Mouse (Mus musculus) forebrain, embryonic 15.5 days (tissue): Measurements from ENCODE around the gene Crb1. TPM values are rescaled to one million over a fixed set of nuclear protein-coding genes. Genes with fewer than 3 reads are reported as not detected.

Experiments used
- ATAC-seq: fragments of 200-750 bp; cut with Nextera tagmentation; replicated peaks from 2 replicates; pipeline ENCODE4 v1.8.0; 2017; ENCODE audit warnings: mild to moderate bottlenecking, moderate TSS enrichment, moderate library complexity
- H3K27ac ChIP-seq: fragments of 300-500 bp; sonication (generic); replicated peaks from 2 replicates; pipeline ENCODE4 v1.5.1; 2015; ENCODE audit warnings: mild to moderate bottlenecking, inconsistent platforms
- H3K27me3 ChIP-seq: fragments of 300-500 bp; sonication (generic); 2 replicates; pipeline ENCODE4 v1.6.1; 2015; ENCODE audit warnings: inconsistent platforms
- H3K36me3 ChIP-seq: fragments of 300-500 bp; sonication (generic); 2 replicates; pipeline ENCODE4 v1.6.1; 2015; ENCODE audit warnings: mild to moderate bottlenecking, inconsistent platforms
- H3K4me1 ChIP-seq: fragments of 300-500 bp; sonication (generic); 2 replicates; pipeline ENCODE4 v1.6.1; 2015; ENCODE audit warnings: inconsistent platforms
- H3K4me2 ChIP-seq: fragments of 300-500 bp; sonication (generic); replicated peaks from 2 replicates; pipeline ENCODE4 v1.6.1; 2015; ENCODE audit warnings: mild to moderate bottlenecking, inconsistent platforms
- H3K4me3 ChIP-seq: fragments of 300-500 bp; sonication (generic); 2 replicates; pipeline ENCODE4 v1.5.1; 2015; ENCODE audit warnings: mild to moderate bottlenecking, inconsistent platforms
- H3K9ac ChIP-seq: fragments of 300-500 bp; sonication (generic); replicated peaks from 2 replicates; pipeline ENCODE4 v1.6.1; 2015; ENCODE audit warnings: mild to moderate bottlenecking, inconsistent platforms
- H3K9me3 ChIP-seq: fragments of 300-500 bp; sonication (generic); 2 replicates; pipeline ENCODE4 v1.6.1; 2016; ENCODE audit warnings: inconsistent platforms
- WGBS: fragments of 180-500 bp; shearing (Covaris S2); methylation state at CpG from one replicate; pipeline ENCODE4 v1.1.7; 2015; ENCODE audit warnings: mixed read lengths; 5-methylcytosine and 5-hydroxymethylcytosine counted together
- polyA plus RNA-seq: library from polyadenylated mRNA; unstranded; fragments of >200 nt; fragmentation: Nextera tagmentation; extraction: Ambion mirVana; gene quantifications from 2 replicates; pipeline ENCODE4 v1.2.1, GENCODE M21; 2015

Gene Crb1
- polyA plus RNA-seq, 1 experiment from 2014 or later, result 1.6 TPM

DNA sequence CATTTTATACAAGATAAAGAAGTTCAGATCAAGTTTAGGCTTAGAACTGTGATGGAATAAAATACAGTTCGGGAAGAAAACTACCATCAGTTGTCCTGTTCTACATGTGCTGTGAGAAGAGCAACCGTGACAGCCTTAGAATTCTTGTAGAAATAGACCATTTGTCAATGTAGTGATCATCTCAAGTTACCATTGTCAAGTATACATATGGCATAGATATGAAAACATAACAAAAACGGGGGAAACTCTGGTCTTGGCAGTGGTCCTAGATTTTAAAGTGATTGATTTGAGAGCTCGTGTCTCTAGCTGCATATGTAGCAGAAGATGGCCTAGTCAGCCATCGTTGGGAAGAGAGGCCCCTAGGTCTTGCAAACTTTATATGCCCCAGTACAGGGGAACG lies 127.7 kb downstream of the Crb1 start:
- Histone ChIP-seq H3K36me3 (no peaks in the 10 kb centered on the region), H3K4me1 (no peaks in the 10 kb centered on the region), H3K9me3 (no peaks in the 10 kb centered on the region), H3K27me3 (no peaks in the 10 kb centered on the region), H3K4me3 (no peak overlapping the region), H3K9ac (no peak overlapping the region), H3K27ac (no peak overlapping the region), H3K4me2 (no peak overlapping the region)
- ATAC-seq, result no peak
- 74% methylated on average over 6 of the region's 6 CpGs for WGBS

DNA sequence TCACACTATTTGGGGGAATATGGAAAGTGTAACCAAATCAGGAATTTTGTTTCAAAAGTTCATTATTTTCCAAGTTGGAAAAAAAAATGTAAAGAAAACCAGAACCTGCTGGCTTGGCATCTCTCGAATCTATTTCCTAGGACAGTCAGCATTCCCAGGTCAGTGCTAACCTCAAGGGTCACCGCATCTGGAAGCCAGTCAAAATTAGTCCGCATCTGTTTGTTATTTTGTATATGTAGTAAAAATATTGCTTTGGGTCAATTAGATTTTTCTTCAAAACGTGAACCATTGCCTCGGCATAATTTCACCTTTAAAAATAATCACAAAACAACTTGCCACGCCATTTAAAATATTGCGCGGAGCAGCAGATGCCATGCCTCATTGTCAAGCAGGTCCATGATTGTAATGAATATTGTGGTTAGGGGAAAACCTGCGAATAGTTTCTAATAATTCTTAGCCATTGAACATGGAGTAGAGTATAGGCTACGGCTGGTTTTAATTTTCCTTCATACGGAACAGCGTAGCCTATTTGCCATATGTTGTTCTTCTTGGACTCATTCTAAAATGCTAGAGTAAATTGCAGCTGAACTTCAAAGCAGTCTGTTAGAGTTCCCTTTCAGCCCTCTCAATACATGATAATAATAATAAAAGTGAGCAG lies 130.0 kb downstream of the Crb1 start:
- no peak for ATAC-seq
- 89% methylated on average over 12 of the region's 12 CpGs for WGBS
- no peaks in the 10 kb centered on the region for H3K4me1 ChIP-seq
- H3K9ac ChIP-seq, result no peak overlapping the region
- H3K9me3 ChIP-seq, result no peaks in the 10 kb centered on the region
- no peaks in the 10 kb centered on the region for H3K36me3 ChIP-seq
- no peak overlapping the region for H3K4me3 ChIP-seq
- H3K4me2 ChIP-seq, result no peak overlapping the region
- no peaks in the 10 kb centered on the region for H3K27me3 ChIP-seq
- no peak overlapping the region for H3K27ac ChIP-seq

DNA sequence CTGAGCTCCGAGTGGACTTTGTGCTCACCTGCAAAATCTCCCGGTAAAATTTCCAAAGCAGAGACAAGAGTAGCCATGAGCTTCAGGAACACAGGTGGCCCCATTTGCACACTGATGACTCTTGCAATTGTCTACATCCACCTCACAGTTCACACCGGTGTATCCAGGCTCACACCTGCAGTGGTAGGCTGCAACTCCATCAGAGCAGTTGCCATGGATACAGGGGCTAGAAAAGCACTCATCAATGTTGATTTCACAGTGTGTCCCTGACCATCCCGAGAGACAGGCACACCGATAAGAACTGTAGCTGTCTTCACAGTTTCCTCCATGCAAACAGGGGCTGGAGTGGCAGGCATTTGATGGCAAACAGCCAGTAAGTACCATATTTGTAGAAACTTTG lies 140.1 kb downstream of the Crb1 start:
- H3K4me3 ChIP-seq, result no peak overlapping the region
- H3K36me3 ChIP-seq, result no peaks in the 10 kb centered on the region
- H3K27me3 ChIP-seq, result no peaks in the 10 kb centered on the region
- no peak overlapping the region for H3K4me2 ChIP-seq
- no peak overlapping the region for H3K9ac ChIP-seq
- no peaks in the 10 kb centered on the region for H3K9me3 ChIP-seq
- no peak overlapping the region for H3K27ac ChIP-seq
- no peaks in the 10 kb centered on the region for H3K4me1 ChIP-seq
- 60% methylated on average over 5 of the region's 5 CpGs for WGBS
- no peak for ATAC-seq

GRCm38 (mm10) chr1:139234611-139235568 lies 142.0 kb downstream of the Crb1 start:
- Histone ChIP-seq H3K4me3 (no peak overlapping the region), H3K27me3 (no peaks in the 10 kb centered on the region), H3K9me3 (no peaks in the 10 kb centered on the region), H3K4me2 (no peak overlapping the region), H3K4me1 (no peaks in the 10 kb centered on the region), H3K9ac (no peak overlapping the region), H3K36me3 (no peaks in the 10 kb centered on the region), H3K27ac (no peak overlapping the region)
- WGBS, result 93% methylated on average over 3 of the region's 3 CpGs
- no peak for ATAC-seq

DNA sequence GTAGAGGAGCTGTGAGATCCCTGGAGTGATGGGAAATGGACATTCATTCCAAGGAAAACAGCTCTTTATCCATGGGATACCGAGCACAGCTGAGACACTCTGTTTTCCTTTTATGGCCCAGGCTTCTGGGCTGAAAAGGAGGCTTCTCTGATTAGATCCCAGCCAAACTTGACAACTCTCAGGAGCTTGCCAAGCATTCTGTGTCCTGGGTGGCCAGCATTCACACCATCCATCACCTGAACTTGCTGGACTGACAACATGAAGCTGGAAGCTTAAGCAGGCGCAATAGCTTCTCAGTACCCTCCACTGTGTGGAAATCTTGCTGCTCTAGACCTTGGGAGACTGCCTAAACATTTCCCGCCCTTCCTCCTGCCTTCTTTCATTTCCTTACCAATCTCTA lies 144.3 kb downstream of the Crb1 start:
- Histone ChIP-seq H3K27ac (no peak overlapping the region), H3K4me2 (no peak overlapping the region), H3K4me1 (no peaks in the 10 kb centered on the region), H3K27me3 (no peaks in the 10 kb centered on the region), H3K4me3 (no peak overlapping the region), H3K36me3 (no peaks in the 10 kb centered on the region), H3K9ac (no peak overlapping the region), H3K9me3 (no peaks in the 10 kb centered on the region)
- no peak for ATAC-seq
- 71% methylated on average over 3 of the region's 3 CpGs for WGBS

- no peak for ATAC-seq
- WGBS, result 83% methylated on average over 6 of the region's 6 CpGs
- no peak overlapping the region for H3K4me3 ChIP-seq
- H3K27me3 ChIP-seq, result no peaks in the 10 kb centered on the region
- no peaks in the 10 kb centered on the region for H3K36me3 ChIP-seq
- no peak overlapping the region for H3K27ac ChIP-seq
- H3K4me2 ChIP-seq, result no peak overlapping the region
- no peaks in the 10 kb centered on the region for H3K9me3 ChIP-seq
- no peak overlapping the region for H3K9ac ChIP-seq
- H3K4me1 ChIP-seq, result no peaks in the 10 kb centered on the region
Observed at GRCm38 (mm10) chr1:139224309-139224949, 152.5 kb downstream of the Crb1 start.

- H3K36me3 ChIP-seq, result no peaks in the 10 kb centered on the region
- no peaks in the 10 kb centered on the region for H3K27me3 ChIP-seq
- no peak for ATAC-seq
- no peak overlapping the region for H3K4me3 ChIP-seq
- H3K4me1 ChIP-seq, result no peaks in the 10 kb centered on the region
- H3K9me3 ChIP-seq, result no peaks in the 10 kb centered on the region
- H3K4me2 ChIP-seq, result no peak overlapping the region
- 78% methylated on average over 4 of the region's 4 CpGs for WGBS
- no peak overlapping the region for H3K27ac ChIP-seq
- H3K9ac ChIP-seq, result no peak overlapping the region
Observed at GRCm38 (mm10) chr1:139223804-139224203, 153.1 kb downstream of the Crb1 start.

- no peaks in the 10 kb centered on the region for H3K36me3 ChIP-seq
- no peaks in the 10 kb centered on the region for H3K9me3 ChIP-seq
- WGBS, result 70% methylated on average over 8 of the region's 8 CpGs
- H3K4me3 ChIP-seq, result no peak overlapping the region
- ATAC-seq, result no peak
- H3K4me2 ChIP-seq, result no peak overlapping the region
- H3K27me3 ChIP-seq, result no peaks in the 10 kb centered on the region
- no peak overlapping the region for H3K27ac ChIP-seq
- H3K4me1 ChIP-seq, result peaks cover 9% of the 10 kb centered on the region; the same call in 1 of the 2 replicates
- no peak overlapping the region for H3K9ac ChIP-seq
Observed at GRCm38 (mm10) chr1:139215311-139215710, 161.6 kb downstream of the Crb1 start.

GRCm38 (mm10) chr1:139210505-139210904 lies 166.4 kb downstream of the Crb1 start:
- WGBS, result 52% methylated on average over 4 of the region's 4 CpGs
- no peak overlapping the region for H3K27ac ChIP-seq
- H3K27me3 ChIP-seq, result no peaks in the 10 kb centered on the region
- H3K9me3 ChIP-seq, result no peaks in the 10 kb centered on the region
- H3K4me1 ChIP-seq, result peaks cover 21% of the 10 kb centered on the region
- no peak overlapping the region for H3K4me3 ChIP-seq
- no peak for ATAC-seq
- no peaks in the 10 kb centered on the region for H3K36me3 ChIP-seq
- no peak overlapping the region for H3K9ac ChIP-seq
- H3K4me2 ChIP-seq, result no peak overlapping the region

- ATAC-seq, result peak; percentile 77
- Histone ChIP-seq H3K4me1 (peaks cover 21% of the 10 kb centered on the region), H3K36me3 (no peaks in the 10 kb centered on the region), H3K9ac (no peak overlapping the region), H3K27me3 (no peaks in the 10 kb centered on the region), H3K27ac (peak overlapping the region; percentile 25), H3K9me3 (no peaks in the 10 kb centered on the region), H3K4me2 (peak overlapping the region; percentile 16; the same call in 1 of the 2 replicates), H3K4me3 (no peak overlapping the region)
- 4% methylated on average over 7 of the region's 7 CpGs for WGBS
Observed at GRCm38 (mm10) chr1:139209796-139210195, 167.1 kb downstream of the Crb1 start.

GRCm38 (mm10) chr1:139206259-139206658 lies 170.6 kb downstream of the Crb1 start:
- Histone ChIP-seq H3K36me3 (no peaks in the 10 kb centered on the region), H3K4me1 (peaks cover 22% of the 10 kb centered on the region), H3K4me3 (no peak overlapping the region), H3K27ac (no peak overlapping the region), H3K9ac (no peak overlapping the region), H3K4me2 (no peak overlapping the region), H3K9me3 (no peaks in the 10 kb centered on the region), H3K27me3 (no peaks in the 10 kb centered on the region)
- WGBS, result 70% methylated on average over 4 of the region's 4 CpGs
- ATAC-seq, result no peak

- WGBS, result 38% methylated on average over 5 of the region's 5 CpGs
Observed at GRCm38 (mm10) chr1:139203026-139203425, 173.9 kb downstream of the Crb1 start.

More at GRCm38 (mm10) chr1:139203026-139203425, 173.9 kb downstream of the Crb1 start:
- Histone ChIP-seq H3K9me3 (no peaks in the 10 kb centered on the region), H3K4me3 (no peak overlapping the region), H3K27me3 (no peaks in the 10 kb centered on the region), H3K4me2 (no peak overlapping the region), H3K4me1 (0 out of 2 replicates have a peak, but pooled peaks cover 2% of the 10 kb centered on the region), H3K27ac (no peak overlapping the region), H3K9ac (no peak overlapping the region), H3K36me3 (no peaks in the 10 kb centered on the region)
- no peak for ATAC-seq
